Mouse (Mus musculus) limb, embryonic 11.5 days (tissue): ENCODE results near the gene Cstb. TPM values are rescaled to one million over a fixed set of nuclear protein-coding genes. Genes with fewer than 3 reads are reported as not detected.

Source experiments
- microRNA-seq: library from miRNA; unstranded; fragments of <30 nt; microRNA quantifications from one replicate; pipeline ENCODE4, GENCODE M21; 2016
- polyA plus RNA-seq: library from polyadenylated mRNA; unstranded; fragments of >200 nt; fragmentation: Nextera tagmentation; extraction: Ambion mirVana; gene quantifications from 2 replicates; pipeline ENCODE4 v1.2.1, GENCODE M21; 2014

Gene Cstb
- polyA plus RNA-seq, 1 experiment from 2014 or later = 169 TPM

Small RNAs within 50 kb of the gene (microRNA-seq; reads per million reads assigned to microRNA genes)
- gene Mir6410 = not detected
- 0.92 reads per million for gene Mir6907
- not detected for gene Mir6908

Other genes with a start within 250 kb of the Cstb start
- 23.7 and 26.5 TPM in 2 replicates for gene Pwp2, start 240.5 kb upstream of the Cstb start, polyA plus RNA-seq
- 12.0 and 14.4 TPM in 2 replicates for gene Trappc10, start 181.0 kb upstream of the Cstb start, polyA plus RNA-seq
- gene Agpat3, start 73.2 kb upstream of the Cstb start, polyA plus RNA-seq = 37.4 and 38.0 TPM in 2 replicates
- gene Rrp1, start 12.6 kb upstream of the Cstb start, polyA plus RNA-seq = 272 and 283 TPM in 2 replicates
- 8.3 and 9.2 TPM in 2 replicates for gene Pdxk, start 39.3 kb downstream of the Cstb start, polyA plus RNA-seq
- not detected in 2 replicates for gene Olfr1358, start 91.8 kb downstream of the Cstb start, polyA plus RNA-seq
- 24.6 and 29.2 TPM in 2 replicates for gene Ilvbl, start 148.7 kb downstream of the Cstb start, polyA plus RNA-seq
- 19.9 and 22.6 TPM in 2 replicates for gene Syde1, start 166.3 kb downstream of the Cstb start, polyA plus RNA-seq
- not detected in 2 replicates for gene Olfr1357, start 192.4 kb downstream of the Cstb start, polyA plus RNA-seq